Mouse (Mus musculus) layer of hippocampus, adult 18-20 months (tissue): ENCODE data around the gene Msh2. TPM values are rescaled to one million over a fixed set of nuclear protein-coding genes. Genes with fewer than 3 reads are reported as not detected.
A peak's percentile ranks its signal among the peaks of the same experiment; 100 is the strongest.

Source experiments
- DNase-seq, 2 experiments: peaks; one replicate each; pipeline ENCODE4 v3.0.0; 2022; ENCODE audit warnings: low spot score in 2 of 2
- total RNA-seq, 2 experiments: library from RNA; stranded (reverse); gene quantifications; 2 replicates each; pipeline ENCODE4 v1.2.3; 2021

The Msh2 gene
- total RNA-seq, 2 experiments from 2014 or later, result 38.4 to 39.6 TPM

GRCm38 (mm10) chr17:87698996-87699765 is 27.1 kb downstream of the Msh2 start:
- DNase-seq, result no peak

DNA sequence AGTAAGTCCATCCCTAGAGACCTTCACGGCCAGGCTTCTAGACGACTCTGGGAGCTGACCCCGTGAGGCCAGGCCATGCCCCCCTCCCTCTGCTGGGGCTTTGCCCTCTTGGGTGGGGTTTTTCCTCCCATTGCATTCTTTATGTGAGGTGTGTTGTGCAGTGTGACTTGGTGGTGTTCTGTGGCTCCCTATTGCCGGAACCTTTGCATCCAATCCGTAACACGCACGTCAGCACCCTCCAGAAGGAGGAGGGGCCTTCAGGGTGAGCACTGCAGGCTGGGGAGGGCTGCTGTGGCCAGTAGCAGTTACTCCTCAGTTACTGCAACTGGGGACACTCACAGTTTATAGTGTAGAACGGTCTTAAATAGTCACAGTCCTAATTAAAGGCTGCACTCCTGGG is 28.0 kb downstream of the Msh2 start:
- DNase-seq, result no peak

GRCm38 (mm10) chr17:87724727-87725126 is 52.6 kb downstream of the Msh2 start:
- DNase-seq, result no peak

DNA sequence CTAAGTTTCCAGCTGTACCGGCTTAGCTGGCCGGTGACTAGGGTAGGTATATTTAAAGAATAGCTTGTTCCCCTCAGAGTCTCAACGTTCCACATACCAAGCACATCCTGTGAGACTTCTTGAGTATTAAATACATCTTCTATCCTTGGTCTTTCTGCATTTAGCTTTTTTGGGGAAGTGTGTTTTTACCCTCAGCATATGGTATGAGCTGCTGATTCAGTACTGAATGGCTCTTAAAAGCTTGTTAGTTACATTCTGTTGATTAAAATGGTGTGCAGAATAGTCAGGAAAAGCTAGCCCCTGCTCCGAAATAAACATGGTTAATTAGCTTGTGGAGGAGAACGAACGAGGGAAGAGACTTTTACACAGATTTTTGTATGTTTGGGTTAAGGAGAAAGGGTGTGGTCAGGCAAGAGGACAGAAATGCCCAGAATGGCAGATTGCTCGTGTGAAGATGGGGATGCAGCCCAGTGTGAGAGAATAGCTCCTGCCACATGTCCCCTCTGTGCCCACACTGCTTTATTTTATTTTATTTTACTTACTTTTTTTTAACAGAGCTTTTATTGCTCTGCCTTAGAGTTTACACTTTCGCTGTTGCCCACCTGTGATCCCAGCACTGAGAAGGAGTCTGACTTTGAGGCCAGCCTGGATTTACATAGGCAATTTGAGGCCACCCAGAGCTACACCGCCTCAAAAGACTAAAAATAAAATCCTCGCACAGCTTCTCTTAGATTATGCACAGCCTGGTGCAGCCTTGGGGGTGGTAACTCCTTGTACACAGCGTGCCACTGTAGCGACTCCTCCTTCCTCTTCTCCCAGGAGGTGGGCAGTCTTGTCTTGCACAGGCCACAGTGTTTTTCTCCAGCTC is 54.6 kb downstream of the Msh2 start:
- DNase-seq, result peak in 1 of 2 experiments; percentile 44

DNA sequence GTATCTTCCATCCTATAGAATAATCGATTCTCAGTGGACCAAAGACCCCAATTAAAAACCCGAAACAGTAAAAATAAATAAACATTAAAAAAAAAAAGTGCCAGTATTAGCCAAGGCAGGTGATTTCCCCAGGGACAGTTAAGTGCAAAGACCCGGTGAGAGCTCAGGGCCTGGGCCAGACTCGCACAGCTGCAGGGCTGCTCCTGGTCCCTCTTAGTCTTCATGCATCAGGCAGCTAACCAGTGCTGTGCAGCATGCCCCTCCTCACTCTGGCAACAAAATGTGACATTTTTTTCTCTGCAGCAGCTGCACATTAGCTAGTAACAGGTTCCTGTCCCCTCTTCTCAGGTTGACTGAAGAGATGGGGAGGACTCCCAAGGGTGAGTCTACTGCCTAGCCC is 59.8 kb downstream of the Msh2 start:
- DNase-seq, result no peak

GRCm38 (mm10) chr17:87734471-87734870 is 62.3 kb downstream of the Msh2 start:
- DNase-seq, result no peak

DNA sequence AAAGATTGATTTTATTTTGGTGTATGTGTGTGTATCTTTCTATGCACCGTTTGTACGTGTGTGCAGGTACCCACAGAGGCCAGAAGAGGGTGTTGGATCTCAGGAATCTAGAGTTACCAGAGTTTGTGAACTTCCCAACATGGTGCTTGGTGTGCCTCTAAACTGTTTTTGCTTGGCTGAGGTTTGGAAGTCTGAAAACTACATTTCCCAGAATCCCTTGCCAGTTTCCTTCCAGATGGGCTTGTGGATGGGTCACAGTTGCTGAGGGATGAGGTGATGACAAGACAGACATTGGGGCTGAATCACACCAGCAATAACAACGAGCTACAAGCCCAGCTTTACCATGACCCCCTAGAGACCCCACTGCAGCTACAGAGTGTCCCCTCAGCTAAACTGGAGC is 65.0 kb downstream of the Msh2 start:
- no peak for DNase-seq

- peak in 1 of 2 experiments; percentile 20 for DNase-seq
These were observed 67.7 kb downstream of the Msh2 start for GRCm38 (mm10) chr17:87739835-87740234.

- peak; percentile 83 to 88 for DNase-seq
These were observed 73.1 kb downstream of the Msh2 start for GRCm38 (mm10) chr17:87744985-87745925.

GRCm38 (mm10) chr17:87745926-87746888 is 74.1 kb downstream of the Msh2 start:
- DNase-seq, result peak; percentile 26 to 66

GRCm38 (mm10) chr17:87760315-87760714 is 88.2 kb downstream of the Msh2 start:
- DNase-seq, result no peak

GRCm38 (mm10) chr17:87763146-87763545 is 91.0 kb downstream of the Msh2 start:
- DNase-seq, result peak; percentile 19 to 56

GRCm38 (mm10) chr17:87765031-87765430 is 92.9 kb downstream of the Msh2 start:
- no peak for DNase-seq

GRCm38 (mm10) chr17:87766888-87767287 is 94.8 kb downstream of the Msh2 start:
- no peak for DNase-seq

- no peak for DNase-seq
These were observed 98.6 kb downstream of the Msh2 start for GRCm38 (mm10) chr17:87770766-87771165.

DNA sequence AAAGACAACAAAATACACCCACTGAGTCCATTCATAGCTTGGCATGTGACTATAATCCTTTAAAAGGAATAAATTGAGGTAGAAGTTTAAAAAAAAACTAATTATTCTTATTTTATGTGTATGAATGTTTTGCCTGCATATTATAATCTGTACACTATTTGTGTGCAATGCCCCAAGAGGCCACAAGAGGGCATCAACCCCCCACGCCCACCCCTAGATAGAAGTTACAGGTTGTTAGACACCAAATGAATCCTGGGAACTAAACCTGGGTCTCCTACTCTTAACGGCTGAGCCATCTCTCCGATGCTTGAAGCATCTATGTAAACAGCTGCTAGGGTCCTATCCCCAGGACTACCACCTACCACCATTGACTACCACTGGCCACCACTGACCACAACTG is 101.0 kb downstream of the Msh2 start:
- no peak for DNase-seq
